Mouse (Mus musculus) erythroblast, embryonic 14.5 days (primary cell): ENCODE data around the gene 2610008E11Rik.

ENCODE experiments used
- GATA1 ChIP-seq: IDR thresholded peaks from 2 replicates; pipeline ENCODE4 v1.6.1; 2012; ENCODE audit warnings: low read length, inconsistent platforms, mixed read lengths
- TAL1 ChIP-seq: IDR thresholded peaks from 3 replicates; pipeline ENCODE4 v1.6.1; 2012; ENCODE audit warnings: low read length, inconsistent platforms, mixed read lengths

DNA sequence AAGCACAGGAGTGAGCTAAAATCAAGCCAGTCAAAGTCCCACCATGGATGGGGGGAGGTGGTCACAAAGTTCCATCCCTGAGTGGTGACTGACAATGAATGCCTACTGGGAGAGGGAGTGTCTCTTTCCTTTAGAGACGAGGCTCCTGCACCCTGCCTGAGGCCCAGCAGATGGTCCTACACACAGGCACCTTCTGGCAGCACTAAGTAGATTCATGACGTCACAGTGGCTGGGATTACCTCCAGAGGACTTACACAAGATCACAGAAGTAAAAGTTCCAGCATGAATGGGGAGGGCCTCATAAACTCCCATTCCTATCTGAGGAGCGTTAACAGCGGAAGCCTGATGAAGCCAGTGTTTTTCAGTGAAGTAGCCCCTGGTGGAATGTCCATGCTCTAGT lies 8.4 kb downstream of the 2610008E11Rik start:
- TF ChIP-seq GATA1 (no peak), TAL1 (no peak)
